Mouse (Mus musculus) ES-CJ7 (cell line): ENCODE results near the gene Dcaf12l2.

Experiments used
- DNase-seq: peaks from one replicate; pipeline ENCODE4 v3.0.0; 2011; ENCODE audit warnings: low read depth, low spot score

Gene Dcaf12l2

GRCm38 (mm10) chrX:44367646-44368521, at the start of gene Dcaf12l2:
Gene Dcaf12l2, minus strand, starts transcription at chrX:44368342.
- DNase-seq, result peak; percentile 67

GRCm38 (mm10) chrX:44367280-44367645, 879 bp downstream of the Dcaf12l2 start:
- no peak for DNase-seq
